Mouse (Mus musculus): Measurements from ENCODE around the gene Rhox4a2.
"Not testable (repeated sequence)": the region's sequence is repeated elsewhere in the genome, so short reads cannot be mapped to it uniquely, and the experiment has no call there.

Rhox4a2 gene

DNA sequence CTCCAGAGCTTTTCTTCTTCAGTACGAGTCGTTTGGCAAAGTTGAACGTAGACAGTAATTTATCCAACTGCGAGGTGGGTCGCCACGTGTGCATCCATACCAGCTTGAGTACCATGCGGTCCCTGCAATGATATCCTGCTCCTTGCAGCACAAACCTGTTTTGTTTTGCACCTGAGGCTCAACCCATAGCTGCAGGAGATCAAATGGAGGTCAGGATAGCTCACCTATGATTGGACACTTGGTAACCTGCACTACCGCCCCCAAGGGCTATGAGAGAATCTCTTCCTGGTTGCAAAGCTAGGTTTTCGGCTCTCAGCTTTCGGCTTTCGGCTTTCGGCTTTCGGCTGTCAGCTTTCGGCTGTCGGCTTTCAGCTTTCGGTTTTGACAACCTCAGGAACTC lies at the start of gene Rhox4a2:
TSS of gene Rhox4a2 (plus strand) at position 301 of the 400 bp plus-strand sequence.
- DNase-seq (ENCODE audit: low read depth, low spot score): not testable (repeated sequence)

DNA sequence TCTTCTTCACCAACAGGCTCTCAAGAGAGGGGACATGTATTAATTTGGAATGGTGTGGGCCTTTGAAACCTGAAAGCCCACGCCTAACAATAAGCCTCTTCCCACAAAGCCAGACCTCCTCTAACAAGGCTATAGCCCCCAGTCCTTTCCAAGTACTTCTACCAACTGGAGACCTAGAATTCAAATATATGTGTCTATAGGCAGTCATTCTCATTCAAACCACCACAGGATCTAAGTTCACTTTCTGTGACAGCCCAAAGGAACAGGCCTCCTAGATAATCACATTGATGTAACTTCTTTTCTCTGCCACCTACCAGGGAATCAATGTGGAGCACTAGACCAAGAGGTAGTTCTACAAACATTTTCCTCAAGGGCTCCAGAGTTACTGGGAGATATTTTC lies 10.9 kb upstream of the Rhox4a2 start, which contains the start of gene Rhox3a2:
TSS of gene Rhox3a2 (plus strand) at position 301 of the 400 bp plus-strand sequence.
- DNase-seq (ENCODE audit: low read depth, low spot score): not testable (repeated sequence)

DNA sequence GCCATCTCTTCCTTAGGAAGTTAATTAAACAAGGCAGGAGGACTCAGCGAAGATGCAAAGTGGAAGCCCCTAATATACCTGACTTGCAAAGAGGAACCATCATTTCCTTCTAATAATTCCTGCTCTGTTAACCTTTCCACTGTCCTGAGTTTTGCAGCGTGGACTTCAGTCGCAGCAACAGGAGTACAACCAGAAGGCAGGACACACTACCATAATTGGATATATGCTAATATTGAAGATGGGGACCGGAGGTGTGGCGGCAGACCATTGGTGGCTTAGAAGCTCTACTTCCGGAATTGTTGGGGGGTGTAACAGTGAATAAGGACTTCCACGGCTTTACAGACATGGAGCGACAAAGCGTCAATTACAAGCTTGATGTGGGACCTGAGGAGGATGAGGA lies 21.1 kb downstream of the Rhox4a2 start, which contains the start of gene Rhox2b:
TSS of gene Rhox2b (plus strand) at position 301 of the 400 bp plus-strand sequence.
- not testable (repeated sequence) for DNase-seq (ENCODE audit: low read depth, low spot score)

DNA sequence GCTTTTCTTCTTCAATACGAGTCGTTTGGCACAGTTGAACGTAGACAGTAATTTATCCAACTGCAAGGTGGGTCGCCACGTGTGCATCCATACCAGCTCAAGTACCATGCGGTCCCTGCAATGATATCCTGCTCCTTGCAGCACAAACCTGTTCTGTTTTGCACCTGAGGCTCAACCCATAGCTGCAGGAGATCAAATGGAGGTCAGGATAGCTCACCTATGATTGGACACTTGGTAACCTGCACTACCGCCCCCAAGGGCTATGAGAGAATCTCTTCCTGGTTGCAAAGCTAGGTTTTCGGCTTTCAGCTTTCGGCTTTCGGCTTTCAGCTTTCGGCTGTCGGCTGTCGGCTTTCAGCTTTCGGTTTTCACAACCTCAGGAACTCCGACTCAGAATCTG lies 41.5 kb downstream of the Rhox4a2 start, which contains the start of gene Rhox4b:
TSS of gene Rhox4b (plus strand) at position 301 of the 400 bp plus-strand sequence.
- not testable (repeated sequence) for DNase-seq (ENCODE audit: low read depth, low spot score)
